Mouse (Mus musculus): ENCODE measurements around the gene Baz1b.

DNA sequence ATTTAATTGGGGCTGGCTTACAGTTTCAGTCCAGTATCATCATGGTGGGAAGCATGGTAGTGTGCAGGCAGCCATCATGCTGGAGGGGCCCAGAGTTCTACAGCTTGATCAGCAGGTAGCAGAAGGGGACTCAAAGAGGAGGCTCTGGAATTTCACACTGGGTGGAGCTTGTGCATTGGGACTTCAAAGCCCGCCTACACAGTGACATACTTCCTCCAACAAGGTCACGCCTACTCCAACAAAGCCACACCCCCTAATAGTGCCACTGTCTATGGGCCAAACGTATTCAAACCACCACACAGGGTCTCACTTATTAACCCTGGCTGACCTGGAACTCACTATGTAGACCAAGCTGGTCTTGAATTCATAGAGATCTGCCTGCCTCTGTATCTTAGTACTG is 69.1 kb downstream of the Baz1b start:
- TF ChIP-seq CTCF (IDR thresholded peaks at IDR 0.05; ENCODE audit: borderline replicate concordance, insufficient read depth, low read length) (no peak), POLR2A (IDR thresholded peaks at IDR 0.05; ENCODE audit: low read depth, low read length) (no peak)

All from embryonic fibroblast, embryonic 13.5 days (primary cell).